Mouse (Mus musculus) bone marrow, adult 2 months (tissue): ENCODE measurements at regions not wholly inside any gene's neighbourhood (a gene's known extent, or its start where the extent isn't known, plus 50 kb on each side); places are given as distances from the start of the nearest gene placed in this dataset.

Experiments used
- CTCF ChIP-seq: fragments of 200-500 bp; IDR thresholded peaks from 2 replicates; pipeline ENCODE4 v1.5.1; 2011; ENCODE audit warnings: low read length, control low read depth; ENCODE audit not compliant: control insufficient read depth, insufficient read depth
- POLR2A ChIP-seq: fragments of 200-500 bp; IDR thresholded peaks from 2 replicates; pipeline ENCODE4 v1.6.1; 2011; ENCODE audit warnings: low read depth, mild to moderate bottlenecking, control low read depth, low read length, borderline replicate concordance; ENCODE audit not compliant: control insufficient read depth

- TF ChIP-seq CTCF (no peak), POLR2A (no peak)
These were observed 52.0 kb upstream of the Eef2kmt start for GRCm38 (mm10) chr16:5307761-5308160.
